Mouse (Mus musculus): ENCODE measurements around the gene Dnaic2. TPM values are rescaled to one million over a fixed set of nuclear protein-coding genes. Genes with fewer than 3 reads are reported as not detected.

Gene Dnaic2
- total and polyA plus RNA-seq, 3 experiments, result not detected

DNA sequence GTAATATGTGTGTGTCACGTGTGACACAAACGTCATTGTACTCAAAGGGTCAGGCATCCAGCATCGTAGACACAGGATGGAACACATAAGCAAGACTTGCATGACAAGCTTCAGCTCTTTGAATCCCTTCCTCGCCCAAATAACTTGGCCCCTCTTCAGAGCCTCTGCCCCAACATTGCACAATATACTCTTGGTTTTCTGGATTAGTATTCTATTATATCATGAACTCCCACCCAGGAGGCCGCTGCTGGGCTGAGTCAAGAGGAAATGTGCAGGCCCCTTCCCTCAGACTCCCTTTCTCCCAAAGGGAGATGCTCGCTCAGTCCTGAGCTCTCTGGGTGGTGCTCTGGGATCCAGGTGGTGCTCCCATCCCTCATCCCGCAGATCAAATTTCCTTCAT lies 28.7 kb upstream of the Dnaic2 start:
- H3K36me3 ChIP-seq (replicated peaks), result no peaks in the 10 kb centered on the region
- DNase-seq (ENCODE audit: low spot score), result no peak
- no peak for ATAC-seq (ENCODE audit: extremely low read depth, insufficient number of reproducible peaks, low FRiP score, poor library complexity, severe bottlenecking)
- peaks cover 36% of the 10 kb centered on the region for H3K9me3 ChIP-seq (replicated peaks)
- no peaks in the 10 kb centered on the region for H3K27me3 ChIP-seq (ENCODE audit: insufficient read depth, low read length)
- TF ChIP-seq GATA2 (IDR thresholded peaks at IDR 0.05; ENCODE audit: borderline replicate concordance, low read depth, low read length), result no peak
- TF ChIP-seq GATA1 (IDR thresholded peaks at IDR 0.05; ENCODE audit: borderline replicate concordance, low read length), result no peak
- no peak for TF ChIP-seq POLR2AphosphoS5 (IDR thresholded peaks at IDR 0.05; ENCODE audit: insufficient replicate concordance, low read depth, low read length)
- no peak for TF ChIP-seq TAL1 (conservative IDR thresholded peaks at IDR 0.05; ENCODE audit: low read depth, low read length)
- TF ChIP-seq CTCF (IDR thresholded peaks at IDR 0.05; ENCODE audit: low read depth, low read length), result no peak
- no peak overlapping the region for H3K4me3 ChIP-seq (ENCODE audit: low read depth, low read length)
- no peaks in the 10 kb centered on the region for H3K4me1 ChIP-seq (ENCODE audit: insufficient read depth, low read depth, low read length)

GRCm38 (mm10) chr11:114699511-114699910 lies 27.7 kb upstream of the Dnaic2 start:
- no peak for DNase-seq (ENCODE audit: low spot score)
- no peak overlapping the region for H3K4me3 ChIP-seq (ENCODE audit: low read depth, low read length)
- H3K27me3 ChIP-seq (ENCODE audit: insufficient read depth, low read length), result no peaks in the 10 kb centered on the region
- no peak for TF ChIP-seq GATA2 (IDR thresholded peaks at IDR 0.05; ENCODE audit: borderline replicate concordance, low read depth, low read length)
- TF ChIP-seq GATA1 (IDR thresholded peaks at IDR 0.05; ENCODE audit: borderline replicate concordance, low read length), result no peak
- no peak for TF ChIP-seq TAL1 (conservative IDR thresholded peaks at IDR 0.05; ENCODE audit: low read depth, low read length)
- no peak for TF ChIP-seq CTCF (IDR thresholded peaks at IDR 0.05; ENCODE audit: low read depth, low read length)
- TF ChIP-seq POLR2AphosphoS5 (IDR thresholded peaks at IDR 0.05; ENCODE audit: insufficient replicate concordance, low read depth, low read length), result no peak
- H3K4me1 ChIP-seq (ENCODE audit: insufficient read depth, low read depth, low read length), result no peaks in the 10 kb centered on the region
- H3K36me3 ChIP-seq (replicated peaks), result no peaks in the 10 kb centered on the region
- peaks cover 42% of the 10 kb centered on the region for H3K9me3 ChIP-seq (replicated peaks)
- no peak for ATAC-seq (ENCODE audit: extremely low read depth, insufficient number of reproducible peaks, low FRiP score, poor library complexity, severe bottlenecking)

DNA sequence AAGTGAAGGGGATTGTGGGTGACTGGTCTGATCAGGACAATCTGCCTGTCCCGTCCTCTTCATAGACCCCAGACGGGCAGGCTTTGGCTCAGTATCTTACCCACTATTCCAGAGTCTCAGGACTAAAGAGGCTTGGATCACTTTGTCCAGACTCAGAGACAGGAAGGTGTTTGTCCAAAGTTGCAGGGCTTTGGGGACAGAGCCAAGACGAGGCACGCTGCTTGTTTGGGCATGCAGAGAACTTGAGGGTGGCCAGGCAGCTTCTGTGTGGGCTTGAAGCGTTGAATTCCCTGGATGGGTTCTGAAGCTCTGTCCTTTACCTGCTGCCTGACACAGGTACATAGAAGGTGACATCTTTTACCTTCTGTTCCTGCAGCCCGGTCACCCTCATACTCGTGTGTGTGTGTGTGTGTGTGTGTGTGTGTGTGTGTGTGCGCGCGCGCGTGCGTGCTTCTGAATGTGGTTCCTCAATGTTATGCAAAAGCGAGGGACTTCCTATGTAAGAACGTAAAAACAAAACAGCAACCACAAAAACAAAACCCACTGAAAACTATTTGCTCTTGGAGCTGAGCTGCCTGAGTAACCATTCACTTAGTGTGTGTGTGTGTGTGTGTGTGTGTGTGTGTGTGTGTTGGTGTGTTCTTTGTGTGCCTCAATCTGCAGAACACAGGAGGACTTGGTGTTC lies 24.8 kb upstream of the Dnaic2 start:
- H3K27me3 ChIP-seq (ENCODE audit: insufficient read depth, low read length), result no peaks in the 10 kb centered on the region
- DNase-seq (ENCODE audit: low spot score) (no peak), ATAC-seq (ENCODE audit: extremely low read depth, insufficient number of reproducible peaks, low FRiP score, poor library complexity, severe bottlenecking) (no peak)
- H3K36me3 ChIP-seq (replicated peaks), result no peaks in the 10 kb centered on the region
- H3K4me3 ChIP-seq (ENCODE audit: low read depth, low read length), result no peak overlapping the region
- TF ChIP-seq GATA2 (IDR thresholded peaks at IDR 0.05; ENCODE audit: borderline replicate concordance, low read depth, low read length) (no peak), TAL1 (conservative IDR thresholded peaks at IDR 0.05; ENCODE audit: low read depth, low read length) (no peak), CTCF (IDR thresholded peaks at IDR 0.05; ENCODE audit: low read depth, low read length) (no peak), GATA1 (IDR thresholded peaks at IDR 0.05; ENCODE audit: borderline replicate concordance, low read length) (no peak), POLR2AphosphoS5 (IDR thresholded peaks at IDR 0.05; ENCODE audit: insufficient replicate concordance, low read depth, low read length) (no peak)
- peaks cover 43% of the 10 kb centered on the region for H3K9me3 ChIP-seq (replicated peaks)
- H3K4me1 ChIP-seq (ENCODE audit: insufficient read depth, low read depth, low read length), result no peaks in the 10 kb centered on the region

GRCm38 (mm10) chr11:114702996-114703361 lies 24.2 kb upstream of the Dnaic2 start:
- DNase-seq (ENCODE audit: low spot score) (no peak), ATAC-seq (ENCODE audit: extremely low read depth, insufficient number of reproducible peaks, low FRiP score, poor library complexity, severe bottlenecking) (no peak)
- Histone ChIP-seq H3K9me3 (replicated peaks) (peaks cover 49% of the 10 kb centered on the region), H3K4me1 (ENCODE audit: insufficient read depth, low read depth, low read length) (no peaks in the 10 kb centered on the region), H3K36me3 (replicated peaks) (no peaks in the 10 kb centered on the region), H3K4me3 (ENCODE audit: low read depth, low read length) (no peak overlapping the region), H3K27me3 (ENCODE audit: insufficient read depth, low read length) (no peaks in the 10 kb centered on the region)
- no peak for TF ChIP-seq GATA2 (IDR thresholded peaks at IDR 0.05; ENCODE audit: borderline replicate concordance, low read depth, low read length)
- TF ChIP-seq TAL1 (conservative IDR thresholded peaks at IDR 0.05; ENCODE audit: low read depth, low read length), result no peak
- no peak for TF ChIP-seq GATA1 (IDR thresholded peaks at IDR 0.05; ENCODE audit: borderline replicate concordance, low read length)
- TF ChIP-seq CTCF (IDR thresholded peaks at IDR 0.05; ENCODE audit: low read depth, low read length), result no peak
- TF ChIP-seq POLR2AphosphoS5 (IDR thresholded peaks at IDR 0.05; ENCODE audit: insufficient replicate concordance, low read depth, low read length), result no peak

DNA sequence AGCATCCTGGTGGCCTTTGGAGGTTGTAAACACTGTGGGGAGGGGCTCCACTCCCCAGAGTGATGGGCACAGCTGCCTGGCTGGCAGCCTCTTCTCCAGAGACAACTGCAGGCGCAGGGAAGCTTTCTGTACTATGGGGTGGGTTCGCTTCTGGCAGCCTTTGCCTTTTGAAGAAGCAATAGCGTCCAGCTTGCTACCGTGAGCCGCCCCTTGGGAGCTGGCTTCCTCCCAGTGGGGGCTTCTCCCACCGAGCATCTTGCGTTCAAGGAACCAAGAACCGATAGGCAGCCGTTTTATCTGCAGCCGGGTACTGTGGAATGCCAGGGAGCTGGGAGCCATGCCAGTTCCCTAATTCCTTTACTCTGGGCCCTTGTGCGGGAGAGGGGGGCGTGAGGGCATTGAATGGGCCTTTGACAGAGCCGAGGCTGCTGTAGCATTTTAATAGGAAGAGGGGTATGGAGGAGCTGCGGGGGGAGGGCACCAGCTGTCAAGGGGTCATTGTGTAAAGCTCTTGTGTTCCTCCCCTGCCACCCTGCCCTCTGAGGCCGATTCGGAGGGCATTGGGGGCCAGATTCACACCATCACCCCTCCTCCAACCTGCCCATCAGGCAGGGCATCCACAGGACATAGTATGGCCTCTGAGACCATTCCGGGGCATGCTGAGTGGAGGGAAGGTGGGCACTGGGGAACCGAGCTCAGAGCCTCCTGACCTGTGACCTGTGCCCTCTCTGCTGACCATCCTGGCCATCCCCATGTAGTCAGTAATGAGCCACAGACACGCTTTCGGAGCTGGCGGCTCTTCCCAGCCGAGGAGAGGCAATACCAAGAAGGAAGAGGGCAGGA lies 22.9 kb upstream of the Dnaic2 start:
- peaks cover 54% of the 10 kb centered on the region for H3K9me3 ChIP-seq (replicated peaks)
- no peaks in the 10 kb centered on the region for H3K27me3 ChIP-seq (ENCODE audit: insufficient read depth, low read length)
- no peak for TF ChIP-seq CTCF (IDR thresholded peaks at IDR 0.05; ENCODE audit: low read depth, low read length)
- TF ChIP-seq POLR2AphosphoS5 (IDR thresholded peaks at IDR 0.05; ENCODE audit: insufficient replicate concordance, low read depth, low read length), result no peak
- no peak for TF ChIP-seq TAL1 (conservative IDR thresholded peaks at IDR 0.05; ENCODE audit: low read depth, low read length)
- TF ChIP-seq GATA1 (IDR thresholded peaks at IDR 0.05; ENCODE audit: borderline replicate concordance, low read length), result no peak
- no peak for TF ChIP-seq GATA2 (IDR thresholded peaks at IDR 0.05; ENCODE audit: borderline replicate concordance, low read depth, low read length)
- H3K4me3 ChIP-seq (ENCODE audit: low read depth, low read length), result no peak overlapping the region
- no peak for ATAC-seq (ENCODE audit: extremely low read depth, insufficient number of reproducible peaks, low FRiP score, poor library complexity, severe bottlenecking)
- DNase-seq (ENCODE audit: low spot score), result no peak
- H3K36me3 ChIP-seq (replicated peaks), result no peaks in the 10 kb centered on the region
- no peaks in the 10 kb centered on the region for H3K4me1 ChIP-seq (ENCODE audit: insufficient read depth, low read depth, low read length)

DNA sequence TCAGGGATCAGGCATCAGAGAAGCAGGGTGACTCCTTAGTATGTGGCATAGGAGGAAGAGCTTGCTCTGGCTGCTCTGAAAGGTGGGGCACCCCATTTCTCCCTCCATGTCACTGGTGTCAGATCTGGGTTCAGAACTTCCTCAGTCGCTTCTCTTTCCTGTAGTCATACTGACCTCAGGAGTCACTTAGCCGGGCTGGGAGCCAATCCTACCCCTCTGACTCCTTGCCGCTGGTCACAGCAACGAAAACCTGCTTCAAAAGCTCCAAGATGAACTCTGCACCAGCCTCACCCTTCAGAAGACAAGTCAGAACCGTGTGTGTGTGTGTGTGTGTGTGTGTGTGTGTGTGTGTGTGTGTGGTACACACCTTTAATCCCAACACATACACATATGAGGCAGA lies 20.9 kb upstream of the Dnaic2 start:
- H3K4me3 ChIP-seq (ENCODE audit: low read depth, low read length), result no peak overlapping the region
- TF ChIP-seq TAL1 (conservative IDR thresholded peaks at IDR 0.05; ENCODE audit: low read depth, low read length) (no peak), CTCF (IDR thresholded peaks at IDR 0.05; ENCODE audit: low read depth, low read length) (no peak), GATA2 (IDR thresholded peaks at IDR 0.05; ENCODE audit: borderline replicate concordance, low read depth, low read length) (no peak), GATA1 (IDR thresholded peaks at IDR 0.05; ENCODE audit: borderline replicate concordance, low read length) (no peak), POLR2AphosphoS5 (IDR thresholded peaks at IDR 0.05; ENCODE audit: insufficient replicate concordance, low read depth, low read length) (no peak)
- H3K27me3 ChIP-seq (ENCODE audit: insufficient read depth, low read length), result no peaks in the 10 kb centered on the region
- H3K4me1 ChIP-seq (ENCODE audit: insufficient read depth, low read depth, low read length), result no peaks in the 10 kb centered on the region
- ATAC-seq (ENCODE audit: extremely low read depth, insufficient number of reproducible peaks, low FRiP score, poor library complexity, severe bottlenecking) (no peak), DNase-seq (ENCODE audit: low spot score) (no peak)
- H3K36me3 ChIP-seq (replicated peaks), result no peaks in the 10 kb centered on the region
- peaks cover 62% of the 10 kb centered on the region for H3K9me3 ChIP-seq (replicated peaks)
